23 mouse cellular contexts compared by ENCODE assay signal in the genomic region with DNA sequence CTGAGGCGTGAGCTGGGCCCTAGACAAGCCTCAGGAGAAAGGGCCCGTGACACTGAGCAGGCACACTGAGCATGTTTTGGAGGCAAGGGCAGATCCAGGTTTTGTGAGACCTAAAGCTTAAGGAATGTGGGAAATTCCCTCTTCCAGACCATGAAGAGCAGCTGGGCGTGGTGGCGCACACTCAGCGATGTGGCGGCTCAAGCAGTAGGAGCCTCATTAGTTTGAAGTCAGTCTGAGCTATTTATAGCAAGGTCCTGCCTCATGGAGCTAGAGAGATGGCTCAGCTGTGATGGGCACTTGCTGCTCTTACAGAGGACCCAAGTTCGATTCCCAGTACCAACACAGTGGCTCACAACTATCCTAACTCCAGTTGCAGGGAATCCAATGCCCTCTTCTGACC. TPM values are rescaled to one million over a fixed set of nuclear protein-coding genes. Genes with fewer than 3 reads are reported as not detected.
A peak's percentile ranks its signal among the peaks of the same experiment; 100 is the strongest.
DNase-seq lines count a peak whose midpoint lies in the region; ATAC-seq and TF ChIP-seq lines count a peak whose summit lies in the region.
"Had no signal": no experiment of that assay in that cellular context is flagged by ENCODE, and none has a peak within 500 bp of the region (broad histone marks: within the 10 kb centered on the region; RNA-seq: fewer than 3 reads in every experiment).

No protein-coding gene starts in this region.

- H3K9me3 ChIP-seq in intestine, embryonic 14.5 days (ENCODE audit: control insufficient read depth, low read length) = no peaks in the 10 kb centered on the region
- H3K9me3 ChIP-seq in intestine, postnatal 0 days (ENCODE audit: control insufficient read depth) = no peaks in the 10 kb centered on the region
- H3K9me3 ChIP-seq in lung, postnatal 0 days (ENCODE audit: low read length) = no peaks in the 10 kb centered on the region
- H3K9me3 ChIP-seq in embryonic facial prominence, embryonic 14.5 days (ENCODE audit: control insufficient read depth, low read length) = no peaks in the 10 kb centered on the region
- no peaks in the 10 kb centered on the region for H3K9me3 ChIP-seq in hindbrain, embryonic 16.5 days (ENCODE audit: control insufficient read depth, low read length)
- H3K9me3 ChIP-seq: forebrain, embryonic 13.5 days; limb, embryonic 13.5 days; midbrain, embryonic 12.5 days had no signal

- H3K4me2 ChIP-seq in intestine, embryonic 14.5 days (ENCODE audit: low read length) = no peak overlapping the region
- H3K4me2 ChIP-seq in intestine, postnatal 0 days (replicated peaks; ENCODE audit: low read depth) = no peak overlapping the region
- no peak overlapping the region for H3K4me2 ChIP-seq in lung, postnatal 0 days (replicated peaks; ENCODE audit: low read depth, low read length)
- H3K4me2 ChIP-seq in embryonic facial prominence, embryonic 14.5 days (ENCODE audit: low read depth, low read length) = no peak overlapping the region
- no peak overlapping the region for H3K4me2 ChIP-seq in hindbrain, embryonic 16.5 days (ENCODE audit: low read length)
- H3K4me2 ChIP-seq: forebrain, embryonic 13.5 days; limb, embryonic 13.5 days; midbrain, embryonic 12.5 days had no signal

- no peak for DNase-seq in intestine, embryonic 14.5 days (ENCODE audit: low spot score)
- DNase-seq in lung, postnatal 0 days (ENCODE audit: low spot score) = peak; percentile 86
- DNase-seq in lung, postnatal 36 days = no peak
- peak; percentile 13 for DNase-seq in embryonic facial prominence, embryonic 14.5 days (ENCODE audit: low spot score)
- DNase-seq in right cerebral cortex, postnatal 25 days = no peak
- DNase-seq: adrenal gland, adult 8-10 months; B cell, adult 2 months; cerebellum, postnatal 14 days; embryo, embryonic 11 days; heart, postnatal 4 days; kidney, postnatal 10 days; thymus, postnatal 4 days had no signal

- no peaks in the 10 kb centered on the region for H3K36me3 ChIP-seq in intestine, embryonic 14.5 days (ENCODE audit: control insufficient read depth, insufficient read depth, low read length)
- H3K36me3 ChIP-seq in intestine, postnatal 0 days (ENCODE audit: control insufficient read depth, insufficient read depth) = no peaks in the 10 kb centered on the region
- no peaks in the 10 kb centered on the region for H3K36me3 ChIP-seq in lung, postnatal 0 days (ENCODE audit: insufficient read depth, low read length)
- no peaks in the 10 kb centered on the region for H3K36me3 ChIP-seq in embryonic facial prominence, embryonic 14.5 days (ENCODE audit: control insufficient read depth, insufficient read depth, low read length)
- H3K36me3 ChIP-seq in hindbrain, embryonic 16.5 days (ENCODE audit: control insufficient read depth, insufficient read depth, low read length) = no peaks in the 10 kb centered on the region
- H3K36me3 ChIP-seq: limb, embryonic 13.5 days; midbrain, embryonic 12.5 days had no signal

- no peaks in the 10 kb centered on the region for H3K27me3 ChIP-seq in intestine, embryonic 14.5 days (replicated peaks; ENCODE audit: control insufficient read depth, insufficient read depth, low read length)
- no peaks in the 10 kb centered on the region for H3K27me3 ChIP-seq in intestine, postnatal 0 days (replicated peaks; ENCODE audit: control insufficient read depth, insufficient read depth, low read length)
- no peaks in the 10 kb centered on the region for H3K27me3 ChIP-seq in lung, postnatal 0 days (replicated peaks; ENCODE audit: insufficient read depth, low read length)
- H3K27me3 ChIP-seq in embryonic facial prominence, embryonic 14.5 days (replicated peaks; ENCODE audit: control insufficient read depth, insufficient read depth, low read length) = no peaks in the 10 kb centered on the region
- H3K27me3 ChIP-seq in hindbrain, embryonic 16.5 days (replicated peaks; ENCODE audit: control insufficient read depth, insufficient read depth, low read length) = no peaks in the 10 kb centered on the region
- H3K27me3 ChIP-seq: forebrain, embryonic 13.5 days; limb, embryonic 13.5 days; midbrain, embryonic 12.5 days had no signal

- TF ChIP-seq EP300 in lung, postnatal 0 days (IDR thresholded peaks at IDR 0.05) = no peak

- no peak overlapping the region for H3K4me3 ChIP-seq in intestine, embryonic 14.5 days (ENCODE audit: low read depth, low read length)
- no peak overlapping the region for H3K4me3 ChIP-seq in intestine, postnatal 0 days (ENCODE audit: low read depth, low read length)
- H3K4me3 ChIP-seq in lung, postnatal 0 days (ENCODE audit: low read depth, low read length) = no peak overlapping the region
- no peak overlapping the region for H3K4me3 ChIP-seq in embryonic facial prominence, embryonic 14.5 days (ENCODE audit: low read depth, low read length)
- H3K4me3 ChIP-seq in hindbrain, embryonic 16.5 days (ENCODE audit: low read length) = no peak overlapping the region
- H3K4me3 ChIP-seq: forebrain, embryonic 13.5 days; layer of hippocampus, adult 2 months; left cerebral cortex, adult 2 months; limb, embryonic 13.5 days; midbrain, embryonic 12.5 days had no signal

- ATAC-seq in intestine, embryonic 14.5 days (replicated peaks; ENCODE audit: low FRiP score, low TSS enrichment, low read depth) = no peak
- ATAC-seq in intestine, postnatal 0 days = no peak
- ATAC-seq in lung, postnatal 0 days = peak; percentile 54
- ATAC-seq in embryonic facial prominence, embryonic 14.5 days (ENCODE audit: low read depth) = no peak
- no peak for ATAC-seq in inflammation-experienced regulatory T-cells, adult 6 months
- no peak for ATAC-seq in hindbrain, embryonic 16.5 days
- ATAC-seq: forebrain, embryonic 13.5 days; hindbrain, postnatal 0 days had no signal

- H3K4me1 ChIP-seq in intestine, embryonic 14.5 days (replicated peaks; ENCODE audit: control insufficient read depth, insufficient read depth, low read length) = peaks cover 22% of the 10 kb centered on the region
- no peaks in the 10 kb centered on the region for H3K4me1 ChIP-seq in intestine, postnatal 0 days (replicated peaks; ENCODE audit: control insufficient read depth, insufficient read depth, low read length)
- peaks cover 13% of the 10 kb centered on the region; the same call in 1 of the 2 replicates for H3K4me1 ChIP-seq in lung, postnatal 0 days (ENCODE audit: insufficient read depth, low read depth, low read length)
- H3K4me1 ChIP-seq in embryonic facial prominence, embryonic 14.5 days (ENCODE audit: control insufficient read depth, insufficient read depth, low read length) = peaks cover 13% of the 10 kb centered on the region
- H3K4me1 ChIP-seq in hindbrain, embryonic 16.5 days (ENCODE audit: control insufficient read depth, insufficient read depth, low read depth, low read length) = no peaks in the 10 kb centered on the region
- H3K4me1 ChIP-seq: forebrain, embryonic 13.5 days; midbrain, embryonic 12.5 days had no signal

- peak overlapping the region; percentile 97; the same call in 1 of the 2 replicates for H3K27ac ChIP-seq in intestine, embryonic 14.5 days (ENCODE audit: low read depth)
- H3K27ac ChIP-seq in intestine, postnatal 0 days (ENCODE audit: low read depth, low read length) = no peak overlapping the region
- peak overlapping the region; percentile 91 for H3K27ac ChIP-seq in lung, postnatal 0 days (ENCODE audit: low read length)
- H3K27ac ChIP-seq in embryonic facial prominence, embryonic 14.5 days (replicated peaks; ENCODE audit: low read depth, low read length) = no peak overlapping the region
- no peak overlapping the region for H3K27ac ChIP-seq in hindbrain, embryonic 16.5 days (ENCODE audit: low read depth, low read length)
- H3K27ac ChIP-seq: forebrain, embryonic 13.5 days; hindbrain, postnatal 0 days; layer of hippocampus, adult 2 months; left cerebral cortex, adult 2 months; limb, embryonic 13.5 days; macrophage; midbrain, embryonic 12.5 days had no signal

- no peak for TF ChIP-seq CTCF in intestine, postnatal 0 days (IDR thresholded peaks at IDR 0.05; ENCODE audit: low read depth)
- TF ChIP-seq CTCF in lung, postnatal 0 days (IDR thresholded peaks at IDR 0.05) = no peak

- 66% methylated on average over 7 of the region's 7 CpGs for WGBS in intestine, embryonic 14.5 days
- WGBS in intestine, postnatal 0 days = 65% methylated on average over 7 of the region's 7 CpGs
- 45% methylated on average over 7 of the region's 7 CpGs for WGBS in lung, postnatal 0 days
- WGBS in embryonic facial prominence, embryonic 14.5 days = 63% methylated on average over 7 of the region's 7 CpGs
- WGBS in hindbrain, embryonic 16.5 days = 90% methylated on average over 7 of the region's 7 CpGs

- H3K9ac ChIP-seq in intestine, embryonic 14.5 days (ENCODE audit: low read length) = no peak overlapping the region
- no peak overlapping the region for H3K9ac ChIP-seq in intestine, postnatal 0 days (ENCODE audit: low read depth, low read length)
- H3K9ac ChIP-seq in lung, postnatal 0 days (replicated peaks; ENCODE audit: low read depth) = no peak overlapping the region
- H3K9ac ChIP-seq in embryonic facial prominence, embryonic 14.5 days (ENCODE audit: low read depth, low read length) = no peak overlapping the region
- H3K9ac ChIP-seq in hindbrain, embryonic 16.5 days (ENCODE audit: low read depth, low read length) = no peak overlapping the region
- H3K9ac ChIP-seq: forebrain, embryonic 13.5 days; limb, embryonic 13.5 days; midbrain, embryonic 12.5 days had no signal

RNA-seq across cellular contexts. Expression of gene BC017158, which starts 21.2 kb away (rescaled TPM):
- polyA plus RNA-seq in intestine, embryonic 14.5 days (2014; fragmentation: Nextera tagmentation; extraction: Ambion mirVana) = 49.5 and 51.0 TPM in 2 replicates
- 32.6 and 34.7 TPM in 2 replicates for polyA plus RNA-seq in intestine, postnatal 0 days (2015; fragmentation: Nextera tagmentation; extraction: Ambion mirVana)
- 15.7 and 16.7 TPM in 2 replicates for polyA plus RNA-seq in lung, postnatal 0 days (2015; fragmentation: Nextera tagmentation; extraction: Ambion mirVana)
- polyA plus RNA-seq in embryonic facial prominence, embryonic 14.5 days (2014; fragmentation: Nextera tagmentation; extraction: Ambion mirVana) = 23.6 and 26.1 TPM in 2 replicates
- 1 to 10 TPM; 5.4 to 8.6 (median 7.3) TPM for polyA plus RNA-seq in inflammation-experienced regulatory T-cells, adult 6 months (2017; shearing (Covaris generic))
- polyA plus RNA-seq in hindbrain, embryonic 16.5 days (2015; fragmentation: Nextera tagmentation; extraction: Ambion mirVana) = 22.7 and 26.9 TPM in 2 replicates

RNA-seq across cellular contexts. Expression of gene Slc5a2, which starts 53.7 kb away (rescaled TPM):
- 0.15 TPM in 1 of 2 replicates, not detected in the other for polyA plus RNA-seq in intestine, embryonic 14.5 days (2014; fragmentation: Nextera tagmentation; extraction: Ambion mirVana)
- not detected in 2 replicates for polyA plus RNA-seq in intestine, postnatal 0 days (2015; fragmentation: Nextera tagmentation; extraction: Ambion mirVana)
- 0.08 and 0.23 TPM in 2 replicates for polyA plus RNA-seq in lung, postnatal 0 days (2015; fragmentation: Nextera tagmentation; extraction: Ambion mirVana)
- not detected in 2 replicates for polyA plus RNA-seq in embryonic facial prominence, embryonic 14.5 days (2014; fragmentation: Nextera tagmentation; extraction: Ambion mirVana)
- not detected for polyA plus RNA-seq in inflammation-experienced regulatory T-cells, adult 6 months (2017; shearing (Covaris generic))
- 0.15 TPM in 1 of 2 replicates, not detected in the other for polyA plus RNA-seq in hindbrain, embryonic 16.5 days (2015; fragmentation: Nextera tagmentation; extraction: Ambion mirVana)
- polyA plus RNA-seq: forebrain, embryonic 13.5 days; midbrain, embryonic 12.5 days; neural tube, embryonic 14.5 days had no signal

Comparison
In these comparisons a context has a peak if more than half of its experiments do, and no peak if none do; other contexts are left out.
1. DNase-seq: peak in lung, postnatal 0 days (single experiment) and embryonic facial prominence, embryonic 14.5 days (single experiment); none in intestine, embryonic 14.5 days (single experiment), lung, postnatal 36 days (single experiment) and right cerebral cortex, postnatal 25 days (single experiment).
2. H3K27ac ChIP-seq: peak in intestine, embryonic 14.5 days (single experiment) and lung, postnatal 0 days (single experiment); none in intestine, postnatal 0 days (single experiment), embryonic facial prominence, embryonic 14.5 days (single experiment) and hindbrain, embryonic 16.5 days (single experiment).